Mouse (Mus musculus): ENCODE data around the gene Mypn.

Mypn gene

DNA sequence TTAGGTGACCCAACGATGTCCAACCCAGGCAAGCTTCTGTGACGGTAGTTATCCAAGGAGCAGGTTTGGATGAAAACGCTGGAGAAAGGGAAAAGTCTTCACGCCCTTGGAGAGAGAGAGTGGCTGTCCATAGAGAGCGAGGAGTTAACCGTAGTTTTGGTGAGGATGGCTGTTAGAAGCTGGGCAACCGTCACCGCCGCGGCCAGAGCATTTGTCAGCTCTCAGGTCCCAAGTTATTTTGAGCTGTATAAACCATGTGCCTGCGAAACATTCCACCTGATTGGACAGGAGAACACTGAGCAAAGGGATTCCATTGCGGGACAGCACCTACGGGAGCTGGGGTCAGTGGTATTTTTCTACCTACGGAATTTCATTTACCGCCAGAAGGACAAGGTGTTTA lies at the start of gene Mypn:
Mypn (minus strand) TSS at position 225 of the 400 bp plus-strand sequence.
- no peak for DNase-seq

GRCm38 (mm10) chr10:63248421-63248820 lies 44.7 kb upstream of the Mypn start:
- no peak for DNase-seq

DNA sequence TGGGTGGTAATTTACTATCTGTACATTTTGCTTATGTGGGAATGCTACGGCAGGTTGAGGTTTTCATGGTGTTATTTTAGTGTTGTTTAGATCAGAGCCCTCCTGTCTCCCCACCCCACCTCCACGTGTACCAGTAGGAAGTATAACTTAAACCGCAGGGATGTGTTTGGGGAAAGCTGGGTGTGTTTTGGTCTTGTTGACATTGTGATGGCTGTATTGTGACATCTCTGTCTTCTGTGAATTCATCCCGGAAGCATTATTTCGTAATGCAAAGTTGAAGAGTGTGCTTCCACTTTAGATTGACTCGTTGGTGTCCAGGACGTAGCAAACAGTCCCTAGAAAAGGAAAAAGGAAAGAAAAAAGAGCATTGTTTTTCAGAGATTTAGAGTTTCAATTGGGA lies 43.7 kb upstream of the Mypn start:
- no peak for DNase-seq

DNA sequence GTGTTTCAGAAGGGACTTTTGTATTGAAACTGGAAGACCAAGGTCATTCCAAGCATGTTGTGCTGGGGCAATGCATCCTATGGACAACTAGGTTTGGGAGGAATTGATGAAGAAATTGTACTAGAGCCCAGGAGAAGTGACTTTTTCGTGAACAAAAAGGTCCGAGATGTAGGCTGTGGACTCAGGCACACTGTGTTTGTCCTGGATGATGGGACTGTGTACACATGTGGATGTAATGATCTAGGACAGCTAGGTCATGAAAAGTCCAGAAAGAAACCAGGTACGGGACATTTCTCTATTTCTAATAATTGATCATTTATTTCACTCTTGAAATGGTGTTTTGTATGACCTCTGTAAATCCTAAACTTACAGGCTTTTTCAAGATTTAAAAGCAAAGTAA lies 42.1 kb upstream of the Mypn start:
- DNase-seq = no peak

DNA sequence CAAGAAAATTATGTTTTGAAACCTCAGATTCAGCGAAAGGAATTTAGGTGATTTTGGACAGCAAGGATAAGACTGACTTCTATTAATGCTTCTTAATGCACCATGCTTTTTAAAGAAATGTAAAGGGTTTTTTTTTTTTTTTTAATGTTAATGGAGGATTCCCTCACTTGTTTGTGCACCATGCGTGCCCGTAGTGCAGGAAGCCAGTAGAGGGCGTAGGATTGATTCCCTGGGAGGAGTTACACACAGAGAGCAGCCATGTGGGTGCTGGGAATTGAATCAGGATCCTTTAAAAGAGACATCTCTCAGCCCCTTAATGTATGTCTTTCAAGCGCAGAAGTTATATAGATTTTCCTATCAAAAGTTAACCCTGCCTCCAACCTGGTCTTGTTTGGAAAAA lies 41.0 kb upstream of the Mypn start:
- DNase-seq = no peak

- no peak for DNase-seq
These were observed 40.4 kb upstream of the Mypn start for GRCm38 (mm10) chr10:63244055-63244671.

DNA sequence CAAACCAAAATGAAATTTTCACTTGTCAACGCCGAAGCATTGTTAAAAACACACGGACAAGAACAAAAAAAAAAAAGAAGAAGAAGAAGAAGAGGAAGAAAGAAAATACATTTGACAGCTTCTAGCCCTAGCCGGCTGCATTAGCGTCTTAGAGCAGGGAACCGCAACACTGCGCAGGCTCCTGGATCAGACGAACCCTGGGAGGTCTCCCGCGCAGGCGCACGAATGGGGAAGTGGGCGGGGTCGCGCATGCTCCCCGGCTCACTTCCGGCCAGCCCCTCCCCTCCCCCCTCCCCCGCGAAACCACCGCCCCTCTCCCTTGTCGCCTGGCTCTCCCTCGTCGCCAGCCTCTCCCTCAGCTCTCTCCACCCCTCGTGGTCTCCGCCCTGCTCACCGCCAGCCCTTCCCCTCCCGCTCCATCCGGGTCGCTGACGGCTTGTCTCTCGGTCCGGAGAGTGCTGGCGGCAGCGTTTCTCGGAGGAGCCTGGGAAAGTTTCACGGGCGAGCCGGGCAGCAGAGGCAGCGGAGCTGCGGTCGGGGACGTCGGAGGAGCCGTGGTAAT lies 39.8 kb upstream of the Mypn start, which contains the start of gene Herc4:
Herc4 (plus strand) TSS at position 318 of the 562 bp plus-strand sequence.
- DNase-seq = peak; percentile 98

GRCm38 (mm10) chr10:63242798-63243435 lies 39.2 kb upstream of the Mypn start:
- DNase-seq = no peak

GRCm38 (mm10) chr10:63240868-63241271 lies 37.1 kb upstream of the Mypn start:
- DNase-seq = no peak

DNA sequence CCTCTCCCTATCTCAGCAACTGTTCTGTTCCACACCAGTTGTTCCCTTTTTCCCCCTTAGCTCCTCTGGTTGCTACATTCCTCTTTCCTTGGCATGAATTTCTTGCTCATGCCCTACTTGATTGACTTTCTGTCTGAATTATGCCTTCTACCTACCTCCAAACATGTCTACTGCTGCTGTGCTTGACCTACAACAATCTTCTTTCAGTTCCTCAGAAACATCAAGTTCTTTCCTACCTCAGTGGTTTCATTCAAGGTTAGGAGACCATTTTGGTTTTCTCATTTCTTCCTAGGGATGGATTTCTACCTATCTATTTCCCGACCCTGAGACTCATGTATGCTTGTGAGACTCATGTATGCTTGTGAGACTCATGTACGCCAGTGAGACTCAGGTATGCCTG lies 36.1 kb upstream of the Mypn start:
- DNase-seq = no peak

DNA sequence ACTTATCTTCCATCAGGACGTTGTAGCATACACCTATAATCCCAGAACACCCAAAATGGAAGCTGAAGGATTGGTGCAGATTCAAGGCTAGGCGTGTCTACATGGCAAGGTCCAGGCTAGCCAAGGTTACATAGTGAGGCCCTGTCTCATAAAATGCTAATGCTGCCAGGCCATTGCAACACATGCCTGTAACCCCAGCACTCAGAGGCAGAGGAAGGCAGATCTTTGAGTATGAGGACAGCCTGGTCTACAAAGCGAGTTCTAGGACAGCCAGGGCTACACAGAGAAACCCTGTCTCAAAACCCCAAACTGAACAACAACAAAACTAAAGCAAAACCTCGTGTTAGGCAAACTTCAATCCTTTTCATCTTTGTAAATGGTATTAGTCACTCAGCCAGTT lies 34.3 kb upstream of the Mypn start:
- DNase-seq = no peak

GRCm38 (mm10) chr10:63237206-63237605 lies 33.5 kb upstream of the Mypn start:
- DNase-seq = no peak

DNA sequence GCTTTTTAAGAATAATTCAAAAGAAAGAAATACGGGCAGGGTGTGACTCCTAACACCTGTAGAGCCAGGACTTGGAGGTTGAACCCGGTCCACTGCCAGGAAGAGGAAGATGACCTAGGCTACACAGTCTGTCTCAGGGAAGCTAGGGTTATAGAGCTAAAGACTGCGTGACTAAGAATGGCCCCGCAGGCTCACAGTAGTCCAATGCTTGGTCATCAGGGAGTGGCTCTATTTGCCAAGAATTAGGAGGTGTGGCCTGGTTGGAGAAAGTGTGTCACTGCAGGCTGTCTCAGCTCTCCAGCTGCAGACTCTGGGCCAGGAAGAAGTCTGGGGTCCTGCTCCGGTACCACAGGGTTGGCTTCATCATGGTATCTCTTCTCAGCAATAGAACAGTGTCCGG lies 32.9 kb upstream of the Mypn start:
- DNase-seq = no peak

- DNase-seq = no peak
These were observed 32.1 kb upstream of the Mypn start for GRCm38 (mm10) chr10:63235889-63236288.

- no peak for DNase-seq
These were observed 30.4 kb upstream of the Mypn start for GRCm38 (mm10) chr10:63234133-63234532.

DNA sequence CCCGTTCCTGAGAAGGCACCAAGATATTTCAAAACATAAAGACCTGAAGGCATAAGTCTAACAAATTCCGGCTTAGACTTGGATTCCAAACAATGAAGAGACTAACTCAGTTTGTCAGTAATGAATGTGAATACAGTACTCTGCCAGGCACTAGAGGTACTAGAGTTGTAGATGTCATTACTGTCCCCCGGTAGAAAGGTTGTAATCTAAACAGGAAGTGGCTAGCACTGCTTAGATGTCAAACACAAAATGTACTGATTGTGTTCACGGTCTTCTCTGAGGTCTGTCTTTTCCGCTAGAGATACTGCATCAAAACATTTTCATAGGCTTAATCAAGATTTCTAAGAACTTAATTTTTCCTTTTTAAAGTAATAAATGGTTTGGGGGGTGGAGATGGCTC lies 27.9 kb upstream of the Mypn start:
- DNase-seq = no peak

- DNase-seq = peak; percentile 48
These were observed 27.1 kb upstream of the Mypn start for GRCm38 (mm10) chr10:63230854-63231253.

- DNase-seq = no peak
These were observed 26.5 kb upstream of the Mypn start for GRCm38 (mm10) chr10:63230266-63230665.

DNA sequence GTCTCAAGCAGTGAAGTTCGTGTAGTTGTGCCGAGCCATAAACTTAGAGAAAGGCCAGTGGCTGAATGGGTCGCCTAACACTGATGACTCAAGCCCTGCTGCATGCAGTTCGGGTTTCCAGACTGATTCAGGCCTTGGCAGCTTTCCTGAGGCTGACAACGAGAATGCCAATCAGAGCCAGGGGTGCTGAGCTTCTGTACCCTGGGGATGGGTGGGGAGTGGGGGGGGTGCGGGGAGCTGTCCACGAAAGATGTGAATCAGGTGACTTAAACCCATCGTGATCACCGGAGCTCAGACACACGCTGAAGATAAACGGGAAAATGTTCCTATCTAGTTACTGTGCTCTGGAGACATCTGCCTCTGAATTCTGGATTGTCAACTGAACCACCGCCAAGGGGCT lies 20.6 kb upstream of the Mypn start:
- DNase-seq = no peak

GRCm38 (mm10) chr10:63221081-63221783 lies 17.5 kb upstream of the Mypn start:
- DNase-seq = no peak

DNA sequence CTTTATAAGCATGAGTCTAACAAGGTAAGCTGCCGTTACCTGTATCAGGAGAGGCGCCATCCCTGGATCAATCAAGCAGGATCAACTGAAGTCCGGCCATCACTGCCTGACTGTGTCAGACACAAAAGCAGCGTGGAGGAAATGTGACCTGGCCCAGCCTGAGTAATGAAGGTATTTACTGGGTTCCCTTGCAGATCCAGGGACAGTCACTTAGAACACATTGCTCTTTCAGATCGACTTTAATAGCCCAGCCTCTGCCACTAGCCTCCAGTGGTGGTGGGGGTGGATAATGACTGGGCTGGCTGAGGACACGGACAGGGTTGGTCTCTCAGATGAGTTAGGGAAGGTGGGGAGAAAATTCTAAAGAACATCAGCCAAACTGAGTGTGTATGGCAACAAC lies 5.1 kb upstream of the Mypn start:
- no peak for DNase-seq

DNA sequence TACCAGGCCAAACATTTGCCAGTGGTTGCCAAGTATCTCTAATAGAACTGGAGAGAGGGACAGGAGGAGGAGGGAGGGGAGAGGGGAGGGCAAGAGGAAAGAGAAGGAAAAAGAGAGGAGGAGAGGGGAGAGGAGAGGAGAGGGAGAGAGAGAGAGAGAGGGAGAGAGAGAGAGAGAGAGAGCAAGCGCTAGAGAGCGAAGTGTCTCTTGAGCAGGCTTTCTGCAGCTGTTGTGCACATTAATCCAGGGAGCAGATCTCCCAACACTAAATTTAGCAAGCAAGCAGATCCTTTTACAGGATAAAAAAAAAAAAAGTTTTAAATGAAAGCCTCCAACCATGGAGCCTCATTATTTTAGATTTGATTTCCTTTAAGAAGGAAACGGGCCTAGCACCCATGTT lies 750 bp downstream of the Mypn start:
- DNase-seq = no peak

- no peak for DNase-seq
These were observed 2.2 kb downstream of the Mypn start for GRCm38 (mm10) chr10:63201534-63201933.

DNA sequence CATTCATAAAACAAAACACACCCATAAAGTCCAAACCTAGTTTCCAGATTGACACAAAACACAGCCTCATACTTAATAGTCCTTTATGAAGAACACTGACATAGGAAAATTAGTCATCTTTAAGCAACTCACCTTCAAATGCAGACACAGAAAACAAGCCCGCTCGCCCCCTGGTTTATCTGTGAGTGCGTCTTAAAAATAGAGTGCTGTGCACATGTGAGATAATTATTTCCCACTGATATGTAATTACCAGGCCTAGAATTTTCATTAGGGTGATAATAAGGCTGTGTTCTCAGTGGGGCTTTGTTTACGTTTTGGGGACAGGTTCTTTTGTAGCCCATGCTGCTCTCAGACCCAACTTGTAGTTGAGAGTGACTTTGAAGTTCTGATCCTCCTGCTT lies 4.7 kb downstream of the Mypn start:
- DNase-seq = no peak
